Mouse (Mus musculus): ENCODE data around the gene Dscam. TPM values are rescaled to one million over a fixed set of nuclear protein-coding genes. Genes with fewer than 3 reads are reported as not detected.
A peak's percentile ranks its signal among the peaks of the same experiment; 100 is the strongest.

Gene Dscam
- total RNA-seq, 2 experiments from 2014 or later = 45.6 to 50.1 TPM

- DNase-seq (ENCODE audit: low spot score in 2 of 2) = no peak
Observed at GRCm38 (mm10) chr16:96600791-96601190, 569.8 kb downstream of the Dscam start.

DNA sequence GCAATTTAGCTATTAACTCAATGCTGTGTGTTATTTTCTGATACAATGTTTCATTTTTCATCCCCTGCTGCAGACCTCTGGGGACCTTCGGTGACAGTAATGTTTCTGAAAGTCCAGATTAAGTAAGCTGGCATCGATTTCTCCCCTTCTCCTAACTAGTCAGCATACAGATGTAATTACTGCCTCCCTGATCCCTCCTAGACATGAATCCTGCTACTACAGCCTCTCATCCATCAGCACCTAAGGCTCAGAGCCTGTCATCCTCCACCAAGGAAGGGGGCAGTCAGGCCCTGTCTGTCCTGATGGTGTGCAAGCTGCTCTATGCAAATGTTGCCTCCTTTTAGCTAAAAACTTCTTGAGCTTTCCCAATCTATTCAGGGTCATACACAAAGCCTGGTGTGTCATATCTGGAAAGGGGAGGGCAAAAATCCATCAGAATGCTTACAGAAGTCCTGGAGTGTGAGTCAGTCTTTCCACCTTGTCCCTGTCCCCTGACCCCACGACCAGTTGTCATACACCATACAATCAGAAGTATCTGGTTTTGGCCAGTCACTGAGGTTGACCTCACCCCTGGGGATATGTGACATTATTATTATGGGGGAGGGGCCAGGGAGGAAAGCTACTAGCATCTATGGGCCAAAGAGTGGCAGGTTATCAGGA, 571.0 kb downstream of the Dscam start:
- DNase-seq (ENCODE audit: low spot score in 2 of 2) = no peak

DNA sequence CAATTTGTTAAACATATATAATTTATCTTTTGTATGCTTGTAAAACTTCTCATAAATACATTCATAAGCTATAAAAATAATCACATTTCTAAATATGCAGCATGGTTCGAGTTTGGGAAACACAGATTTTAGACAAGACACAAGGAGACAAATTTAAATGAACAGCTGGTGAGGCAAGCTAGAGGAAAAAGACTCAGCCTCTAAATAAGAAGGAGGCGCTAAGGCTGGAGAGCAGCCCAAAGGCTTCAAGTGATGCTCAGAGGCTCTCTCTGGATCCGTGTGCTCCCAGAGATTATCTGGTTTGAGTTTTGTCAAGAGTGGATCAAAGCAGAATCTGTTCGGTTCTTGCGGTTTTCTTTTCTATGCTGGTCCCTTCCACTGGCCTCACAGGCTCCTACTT, 594.7 kb downstream of the Dscam start:
- no peak for DNase-seq (ENCODE audit: low spot score in 2 of 2)

GRCm38 (mm10) chr16:96567428-96567827, 603.1 kb downstream of the Dscam start:
- no peak for DNase-seq (ENCODE audit: low spot score in 2 of 2)

GRCm38 (mm10) chr16:96563350-96564257, 606.9 kb downstream of the Dscam start:
- DNase-seq (ENCODE audit: low spot score in 2 of 2) = peak in 1 of 2 experiments; percentile 23

DNA sequence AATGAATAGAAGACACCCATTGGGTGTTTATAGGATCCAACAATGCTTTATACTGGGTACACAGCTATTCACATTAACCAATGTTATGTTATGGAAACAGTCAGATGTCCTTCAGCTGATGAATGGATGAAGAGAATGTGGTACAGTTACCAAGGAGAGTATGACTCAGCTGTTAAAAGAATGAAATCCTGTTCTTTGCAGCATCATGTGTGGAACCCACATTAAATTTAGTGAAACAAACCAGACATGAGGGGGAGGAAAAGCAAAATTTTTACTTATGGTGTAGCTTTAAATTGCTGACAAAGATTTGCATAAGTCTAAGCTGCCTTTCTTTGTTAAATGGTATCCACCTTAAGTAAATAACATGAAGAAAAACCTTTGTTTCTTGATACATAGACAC, 610.8 kb downstream of the Dscam start:
- DNase-seq (ENCODE audit: low spot score in 2 of 2) = no peak

GRCm38 (mm10) chr16:96558341-96558740, 612.2 kb downstream of the Dscam start:
- no peak for DNase-seq (ENCODE audit: low spot score in 2 of 2)

- DNase-seq (ENCODE audit: low spot score in 2 of 2) = no peak
Observed at GRCm38 (mm10) chr16:96556621-96557020, 613.9 kb downstream of the Dscam start.

GRCm38 (mm10) chr16:96555412-96555811, 615.1 kb downstream of the Dscam start:
- no peak for DNase-seq (ENCODE audit: low spot score in 2 of 2)

GRCm38 (mm10) chr16:96552680-96553079, 617.9 kb downstream of the Dscam start:
- no peak for DNase-seq (ENCODE audit: low spot score in 2 of 2)

DNA sequence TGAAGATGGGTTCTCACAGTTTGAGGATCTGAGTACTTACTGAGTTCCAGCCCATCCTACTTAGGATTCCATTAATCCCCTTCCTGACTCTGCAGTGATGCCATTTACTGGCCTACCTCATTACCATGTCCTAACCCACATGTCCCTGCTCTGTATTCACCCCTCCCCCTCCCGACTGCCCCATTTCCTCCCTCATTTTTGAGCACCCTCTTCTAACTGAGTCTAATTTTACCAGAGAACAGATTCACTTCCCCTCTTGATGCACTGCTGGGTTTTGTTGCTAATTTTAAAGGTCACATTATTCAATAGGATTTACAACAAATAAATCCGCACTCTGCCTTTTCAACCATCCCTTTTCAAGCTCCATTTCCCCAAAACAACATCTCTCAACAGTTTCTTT, 629.5 kb downstream of the Dscam start:
- no peak for DNase-seq (ENCODE audit: low spot score in 2 of 2)

Other genes with a start within 250 kb of the Dscam start
- 10 to 100 TPM in 1 of 2 experiments, 1 to 10 TPM in 1; 5.8 to 10.7 TPM for gene Bace2, start 186.0 kb upstream of the Dscam start, total RNA-seq (2021)

Measured in layer of hippocampus, postnatal 14 days (tissue).